Mouse (Mus musculus) adrenal gland (tissue): ENCODE data around the gene Dpm3.

Source experiments
- microRNA-seq, 2 experiments: library from miRNA; unstranded; fragments of <30 nt; microRNA quantifications; one replicate each; pipeline ENCODE4; 2019

Gene Dpm3

Small RNA genes within 50 kb of the gene (microRNA-seq; reads per million reads assigned to microRNA genes)
- 54.2 to 69.1 reads per million in 2 experiments for gene Mir92b
